Mouse (Mus musculus): ENCODE measurements around the gene Tmem141. TPM values are rescaled to one million over a fixed set of nuclear protein-coding genes. Genes with fewer than 3 reads are reported as not detected.
A peak's percentile ranks its signal among the peaks of the same experiment; 100 is the strongest.

The Tmem141 gene
- total RNA-seq, 1 experiment from 2014 or later = 2.0 TPM

DNA sequence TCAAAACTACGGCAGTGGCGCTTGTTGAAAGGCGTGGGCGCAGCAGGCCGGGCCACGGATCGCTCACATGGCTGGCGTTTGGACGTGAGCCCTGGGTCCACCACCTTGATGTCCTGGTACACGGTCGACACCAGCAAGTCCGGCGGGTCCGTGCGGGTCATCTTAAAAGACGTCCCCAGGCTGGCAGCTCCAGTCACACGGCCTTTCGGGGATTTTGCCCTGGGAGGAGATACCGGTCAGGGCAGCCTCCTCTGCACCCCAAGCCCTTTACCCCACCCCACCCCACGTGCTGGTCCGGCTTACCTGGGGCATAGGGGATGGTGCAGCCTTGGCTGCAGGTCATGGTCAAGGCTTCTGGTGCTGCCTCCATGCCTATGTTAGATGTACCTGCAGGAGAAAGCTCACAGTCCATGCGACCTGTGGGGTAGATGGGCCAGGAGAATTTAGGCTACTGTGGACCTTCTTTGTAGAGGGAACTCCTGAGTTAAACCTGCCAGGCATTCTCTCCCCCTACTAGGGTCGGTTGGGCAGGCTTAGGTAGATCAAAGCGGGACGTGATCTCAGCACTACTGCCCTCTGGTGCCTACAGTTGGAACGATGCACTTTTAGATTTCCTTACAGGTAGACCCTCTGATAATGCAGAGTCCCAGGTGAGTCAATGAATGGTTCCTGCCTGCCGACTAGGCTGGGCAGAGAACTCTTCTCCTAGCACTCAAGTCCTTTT, 41.9 kb downstream of the Tmem141 start:
- peak; percentile 43; the same call in 1 of the 2 replicates for ATAC-seq (ENCODE audit: extremely low read depth, insufficient number of reproducible peaks, low FRiP score, poor library complexity, severe bottlenecking)

DNA sequence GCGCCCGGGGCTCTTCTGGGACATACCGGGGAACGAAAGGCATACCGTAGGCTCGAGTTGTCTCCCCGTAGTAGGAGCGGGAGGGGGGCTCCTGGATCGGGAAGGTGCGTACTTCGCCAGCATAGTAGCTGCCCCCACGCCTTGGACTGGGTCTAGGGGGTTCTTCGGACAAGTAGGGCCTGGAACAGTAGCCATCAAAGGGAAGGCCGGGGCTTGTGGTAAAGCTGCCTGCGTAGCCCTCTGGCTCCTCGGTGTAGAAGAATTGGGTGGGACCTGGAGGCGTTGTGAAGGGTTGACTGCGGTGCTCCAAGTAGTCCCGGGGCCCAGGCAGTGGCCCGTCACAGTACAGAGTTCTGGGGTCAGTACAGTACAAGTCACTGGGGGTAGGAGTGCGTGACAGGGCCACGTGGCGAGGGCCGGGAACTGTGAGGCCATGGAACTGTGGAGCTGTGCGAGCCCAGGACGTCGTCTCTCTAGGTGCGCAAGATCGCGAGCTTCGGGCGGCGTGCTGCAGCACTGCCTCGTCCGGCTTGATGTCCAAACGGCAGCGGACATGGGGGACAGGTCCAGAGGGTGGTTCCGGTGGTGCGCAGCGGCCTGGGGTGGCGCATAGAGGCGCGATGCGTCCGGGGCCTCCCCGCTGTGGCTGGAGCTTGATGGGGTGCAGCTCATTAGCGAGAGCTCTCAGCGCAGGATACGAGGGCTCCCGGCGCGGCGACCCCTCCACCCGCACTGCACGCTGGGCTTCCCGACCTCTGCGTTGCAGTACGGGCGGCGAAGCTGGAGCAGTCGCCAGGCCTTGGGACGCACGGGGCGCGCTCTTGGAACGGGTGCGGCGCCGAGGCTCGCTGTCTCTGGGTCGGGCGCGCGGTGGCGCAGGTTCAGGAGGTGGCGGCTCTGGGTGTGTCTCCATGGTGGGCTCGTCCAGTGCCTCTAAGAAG, 42.7 kb downstream of the Tmem141 start:
- no peak for ATAC-seq (ENCODE audit: extremely low read depth, insufficient number of reproducible peaks, low FRiP score, poor library complexity, severe bottlenecking)

DNA sequence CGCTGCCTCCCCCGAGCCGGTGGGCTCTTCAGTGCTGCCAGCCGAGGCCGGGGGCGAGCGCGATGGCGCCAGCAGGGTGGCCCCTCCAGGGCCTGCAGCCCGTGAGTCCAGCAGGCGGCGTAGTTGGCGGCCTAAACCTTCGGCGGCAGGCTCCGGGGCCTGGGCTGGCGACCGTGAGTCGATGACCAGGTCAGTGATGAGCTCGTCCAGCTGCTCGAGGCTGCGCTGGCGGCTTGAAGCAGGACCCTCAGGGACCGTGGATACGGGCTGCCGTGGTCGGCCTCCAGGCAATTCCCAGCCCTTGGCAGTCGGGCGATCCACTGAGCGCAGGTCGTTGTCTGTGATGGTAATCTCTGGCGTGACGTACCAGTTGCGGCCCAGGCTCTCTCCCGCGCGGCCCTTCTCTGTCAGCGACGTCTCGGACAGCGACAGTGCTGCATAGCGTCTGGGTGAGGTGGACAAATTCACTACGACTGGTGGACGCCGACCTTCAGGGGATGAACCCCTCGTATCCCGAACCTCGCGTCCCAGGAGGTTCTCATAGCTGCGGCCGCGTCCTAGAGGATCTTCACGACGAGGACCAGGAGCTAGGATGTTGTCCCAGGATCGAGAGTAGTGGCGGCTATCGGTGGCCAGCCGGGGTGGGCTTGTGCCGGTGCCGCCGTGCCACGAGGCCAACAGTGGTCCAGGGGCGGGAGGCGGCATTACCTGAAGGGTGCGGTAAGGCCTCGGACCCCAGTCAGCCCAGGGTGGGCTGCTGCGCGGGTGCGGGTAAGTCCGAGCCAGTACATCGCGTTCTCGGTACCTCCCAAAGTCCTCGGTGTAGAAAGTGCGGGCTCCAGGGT, 43.6 kb downstream of the Tmem141 start:
- ATAC-seq (ENCODE audit: extremely low read depth, insufficient number of reproducible peaks, low FRiP score, poor library complexity, severe bottlenecking) = no peak

DNA sequence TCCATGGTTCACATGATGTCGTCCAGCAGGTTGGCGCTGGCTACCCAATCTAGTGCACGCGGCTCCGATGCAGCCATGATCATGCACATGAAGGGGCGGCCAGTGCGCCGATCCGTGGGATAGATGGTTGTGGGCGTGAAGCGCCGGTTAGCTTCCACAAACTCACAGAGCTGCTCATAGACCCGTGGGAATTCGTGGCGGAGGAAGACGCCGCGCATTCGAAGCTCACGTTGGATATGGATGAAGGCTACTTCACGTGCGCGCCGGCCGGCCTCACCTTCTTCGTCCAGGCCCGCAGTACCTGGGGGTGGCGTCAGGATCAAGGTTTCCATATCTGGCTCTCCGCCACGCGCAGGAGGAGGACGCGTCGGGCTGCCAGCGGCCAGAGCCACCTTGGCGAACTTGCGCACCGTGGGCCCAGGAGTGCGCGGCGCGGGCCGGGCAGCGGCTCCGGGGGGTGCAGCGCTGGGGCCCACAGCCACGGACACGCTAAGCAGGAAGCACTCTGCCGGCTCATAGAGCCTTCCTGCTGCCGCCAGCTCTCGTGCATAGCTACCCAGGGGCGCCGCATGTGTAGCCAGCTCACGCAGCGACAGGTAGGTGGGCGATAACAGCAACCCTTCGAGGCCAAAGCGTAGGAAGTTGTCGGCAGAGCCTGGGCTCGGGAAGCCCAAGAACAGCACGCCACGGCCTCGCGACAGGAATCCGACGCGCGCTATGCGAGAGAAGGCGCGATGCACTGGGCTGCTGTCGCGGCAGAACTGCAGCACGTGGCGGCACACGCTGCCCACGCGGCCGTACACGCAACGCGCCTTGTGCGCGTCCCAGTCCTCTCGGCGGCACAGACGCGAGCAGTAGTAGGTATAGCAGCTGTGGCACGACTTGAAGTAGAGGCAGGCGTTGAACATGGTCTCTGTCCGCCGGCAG, 44.6 kb downstream of the Tmem141 start:
- ATAC-seq (ENCODE audit: extremely low read depth, insufficient number of reproducible peaks, low FRiP score, poor library complexity, severe bottlenecking) = no peak

DNA sequence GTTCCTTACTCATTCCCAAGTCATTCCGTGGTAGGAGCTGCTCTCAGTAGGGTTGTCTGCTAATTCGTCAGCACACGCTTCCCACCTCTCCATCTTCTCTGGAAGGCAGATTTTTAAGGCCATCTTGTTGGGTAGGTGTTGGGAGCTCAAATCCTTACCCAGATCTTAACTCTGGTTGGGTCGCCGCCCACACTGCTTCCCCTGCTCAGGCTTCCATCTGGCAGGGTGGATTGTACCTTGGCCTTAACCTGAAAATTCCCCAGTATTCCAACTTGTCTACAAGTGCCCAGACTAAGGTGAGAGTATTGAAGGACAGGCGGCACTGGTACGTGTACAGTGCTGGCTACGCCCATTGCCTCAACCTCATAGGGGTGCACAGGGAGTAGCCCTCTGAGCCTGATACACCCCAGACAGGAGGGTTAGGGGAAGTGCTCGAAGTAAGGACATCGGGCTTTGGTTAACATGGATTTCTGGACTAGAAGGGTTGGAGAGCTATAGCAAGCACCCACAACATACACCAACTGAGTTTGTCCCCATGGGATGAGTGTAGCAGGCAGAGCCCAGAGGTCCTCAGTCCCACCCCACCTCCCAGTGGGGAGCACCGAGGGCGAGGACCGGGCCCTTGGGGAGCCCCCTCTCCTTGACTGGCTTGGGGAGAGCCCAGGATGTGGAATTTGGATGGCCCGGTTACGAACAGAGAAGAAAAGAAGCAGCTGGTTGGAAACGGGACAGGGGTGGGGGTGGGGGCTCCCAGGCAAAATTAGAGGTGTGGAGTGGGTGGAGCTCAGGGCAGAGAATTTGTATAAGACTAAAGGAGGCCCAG, 45.6 kb downstream of the Tmem141 start:
- no peak for ATAC-seq (ENCODE audit: extremely low read depth, insufficient number of reproducible peaks, low FRiP score, poor library complexity, severe bottlenecking)

DNA sequence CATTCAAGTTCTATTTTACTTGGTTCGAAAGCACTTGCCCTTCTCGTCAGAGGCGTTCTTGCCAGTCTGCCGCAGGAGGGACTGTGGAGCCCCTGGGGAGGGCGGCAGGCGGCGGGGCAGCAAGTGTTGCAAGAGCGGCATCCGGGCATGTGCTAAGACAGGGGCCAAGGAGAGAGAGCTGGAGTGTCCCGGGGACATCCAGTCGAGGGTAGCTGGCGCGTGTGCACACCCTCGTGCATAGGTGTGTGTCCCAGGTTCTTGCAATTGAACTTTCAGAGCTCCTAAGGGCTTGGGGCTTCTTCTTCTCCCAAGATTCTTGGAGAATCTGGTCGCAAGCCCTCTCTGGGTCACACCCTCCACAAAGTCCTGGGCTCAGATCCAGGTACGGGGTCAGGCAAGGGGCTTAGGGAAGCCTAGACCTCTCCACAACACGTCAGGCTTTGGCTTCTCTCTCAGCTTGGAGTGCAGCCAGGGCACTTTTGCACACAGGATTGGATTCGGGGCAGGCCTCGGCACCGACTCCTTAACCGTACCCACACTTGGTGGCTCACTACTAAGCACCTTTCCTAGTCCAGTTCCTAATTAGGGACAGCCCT, 46.3 kb downstream of the Tmem141 start:
- no peak for ATAC-seq (ENCODE audit: extremely low read depth, insufficient number of reproducible peaks, low FRiP score, poor library complexity, severe bottlenecking)

DNA sequence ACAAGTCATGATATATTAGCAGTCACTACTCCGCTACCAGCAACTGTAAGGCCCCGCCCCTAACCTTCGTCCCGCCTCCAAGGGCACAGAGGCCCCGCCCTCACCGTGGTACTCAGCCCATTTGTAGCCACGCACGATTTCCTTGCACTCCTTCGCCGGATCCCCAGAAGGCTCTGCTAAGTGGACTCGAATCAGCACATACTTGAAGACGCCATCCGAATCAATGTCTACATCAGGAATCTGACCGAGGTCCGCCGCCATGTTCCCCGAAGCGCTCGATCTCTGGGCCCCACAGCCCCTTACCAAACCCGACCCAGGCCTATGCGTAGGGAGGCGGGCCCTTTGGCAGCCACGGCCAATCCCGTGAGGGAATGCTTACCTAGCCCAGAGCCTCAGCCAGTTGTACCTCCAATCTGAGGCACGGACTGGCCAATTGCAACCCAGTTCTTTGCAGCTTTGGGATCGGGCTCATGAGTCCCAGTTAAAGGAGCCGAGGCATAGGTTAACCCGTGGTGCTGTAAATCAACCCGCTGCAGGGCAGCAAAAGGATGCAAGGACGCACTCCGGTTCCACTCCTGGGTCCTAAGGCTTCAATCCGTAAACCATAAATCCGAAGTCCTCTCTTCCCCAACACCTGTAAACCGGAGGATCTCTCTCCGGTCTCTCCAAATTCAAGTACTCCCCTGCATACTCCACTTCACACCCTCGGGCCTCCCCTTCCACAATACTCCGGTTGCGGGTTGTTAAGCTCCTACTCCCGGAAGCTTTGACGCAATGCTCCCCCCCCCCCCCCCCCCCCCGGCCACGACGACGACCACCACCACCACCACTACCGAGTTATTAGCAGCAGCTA, 47.0 kb downstream of the Tmem141 start, which contains the start of the genes Mamdc4 and Phpt1:
Gene Mamdc4 (minus strand): TSS at position 267 of the 853 bp plus-strand sequence.
Gene Phpt1 (minus strand): TSS at position 646 of the 853 bp plus-strand sequence.
- peak; percentile 87 for ATAC-seq (ENCODE audit: extremely low read depth, insufficient number of reproducible peaks, low FRiP score, poor library complexity, severe bottlenecking)

DNA sequence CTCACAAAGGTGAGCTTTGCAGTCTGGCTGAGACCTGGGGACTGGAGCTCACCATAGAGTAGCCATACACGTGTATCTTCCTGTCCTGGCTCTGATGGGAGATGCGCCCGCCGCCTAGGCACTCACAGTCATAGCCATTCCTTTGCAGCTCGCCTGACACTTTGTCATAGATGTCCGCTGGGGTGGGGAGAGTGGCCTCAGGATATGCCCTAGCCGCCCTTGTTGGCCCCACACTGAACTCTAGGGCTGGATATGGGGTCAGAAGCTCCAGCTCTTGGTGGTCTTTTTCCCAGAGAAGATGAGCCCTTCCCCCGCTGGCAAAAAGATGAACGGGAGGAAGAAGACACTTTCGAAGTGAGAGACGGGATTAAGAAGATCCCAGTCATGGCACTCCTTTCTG, 47.7 kb downstream of the Tmem141 start:
- no peak for ATAC-seq (ENCODE audit: extremely low read depth, insufficient number of reproducible peaks, low FRiP score, poor library complexity, severe bottlenecking)

DNA sequence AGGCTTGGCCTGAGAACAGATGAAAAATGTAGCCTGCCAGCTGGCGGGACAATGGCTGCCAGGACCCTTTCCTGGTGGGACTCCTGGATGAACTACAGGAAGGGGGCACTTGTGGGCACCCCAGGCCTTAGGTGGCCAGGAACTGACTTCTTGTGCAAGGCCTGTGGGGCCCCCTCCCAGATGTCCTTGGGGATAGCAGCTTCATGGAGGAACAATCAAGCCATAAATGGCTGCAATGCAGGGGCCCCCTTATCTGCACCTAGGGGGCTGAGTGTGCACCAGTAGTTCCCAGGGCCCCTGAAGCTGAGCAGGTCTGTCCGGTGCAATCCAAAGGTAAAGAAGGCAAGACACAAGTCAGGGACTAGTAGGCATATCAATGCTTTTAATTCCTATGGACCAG, 48.7 kb downstream of the Tmem141 start:
- no peak for ATAC-seq (ENCODE audit: extremely low read depth, insufficient number of reproducible peaks, low FRiP score, poor library complexity, severe bottlenecking)

DNA sequence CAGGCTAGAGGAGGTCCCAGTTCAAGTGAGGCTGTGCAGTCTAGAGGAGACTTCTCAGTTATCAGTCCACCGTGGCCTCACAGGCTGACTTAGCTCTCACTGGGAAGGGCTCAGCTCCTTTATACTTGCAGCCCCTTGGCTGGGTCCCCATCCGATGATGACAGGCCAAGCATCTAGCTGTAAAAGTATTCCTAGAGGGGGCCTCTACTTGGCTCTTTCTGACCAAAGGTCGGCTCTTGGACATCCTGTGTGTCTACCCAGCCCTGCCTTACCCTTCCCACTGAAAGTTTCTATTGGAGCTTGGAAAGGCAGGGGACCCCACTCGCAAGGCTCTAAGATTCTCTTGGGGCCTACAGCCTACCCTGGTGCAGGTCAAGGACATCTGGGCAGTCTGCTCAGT, 50.6 kb downstream of the Tmem141 start:
- no peak for ATAC-seq (ENCODE audit: extremely low read depth, insufficient number of reproducible peaks, low FRiP score, poor library complexity, severe bottlenecking)

Other genes starting within 250 kb of the Tmem141 start
- gene Sapcd2, start 249.7 kb downstream of the Tmem141 start, total RNA-seq (2017) = not detected in 2 replicates
- not detected in 2 replicates for gene Entpd2, start 226.1 kb downstream of the Tmem141 start, total RNA-seq (2017)
- not detected in 2 replicates for gene Npdc1, start 222.7 kb downstream of the Tmem141 start, total RNA-seq (2017)
- gene Fut7, start 198.7 kb downstream of the Tmem141 start, total RNA-seq (2017) = 4.0 and 4.5 TPM in 2 replicates
- gene Abca2, start 193.3 kb downstream of the Tmem141 start, total RNA-seq (2017) = 15.7 and 21.4 TPM in 2 replicates
- gene Clic3, start 165.2 kb downstream of the Tmem141 start, total RNA-seq (2017) = not detected in 2 replicates
- 38.3 and 54.9 TPM in 2 replicates for gene Paxx, start 160.9 kb downstream of the Tmem141 start, total RNA-seq (2017)
- not detected in 2 replicates for gene Ptgds, start 152.0 kb downstream of the Tmem141 start, total RNA-seq (2017)
- not detected in 2 replicates for gene Lcn12, start 128.1 kb downstream of the Tmem141 start, total RNA-seq (2017)
- gene Fbxw5, start 121.3 kb downstream of the Tmem141 start, total RNA-seq (2017) = 37.1 and 43.1 TPM in 2 replicates
- gene C8g, start 120.3 kb downstream of the Tmem141 start, total RNA-seq (2017) = 0.98 TPM in 1 of 2 replicates, not detected in the other
- 28.1 and 30.4 TPM in 2 replicates for gene Traf2, start 75.1 kb downstream of the Tmem141 start, total RNA-seq (2017)
- 66.3 and 85.4 TPM in 2 replicates for gene Edf1, start 64.2 kb downstream of the Tmem141 start, total RNA-seq (2017)
- 4.5 and 5.4 TPM in 2 replicates for gene Mamdc4, start 47.2 kb downstream of the Tmem141 start, total RNA-seq (2017)
- gene Phpt1, start 46.8 kb downstream of the Tmem141 start, total RNA-seq (2017) = 0.61 and 1.5 TPM in 2 replicates
- gene Ajm1, start 40.2 kb downstream of the Tmem141 start, total RNA-seq (2017) = 0.25 TPM in 1 of 2 replicates, not detected in the other
- gene Rabl6, start 13.5 kb downstream of the Tmem141 start, total RNA-seq (2017) = 44.4 and 65.6 TPM in 2 replicates
- not detected in 2 replicates for gene Ccdc183, start 4.3 kb downstream of the Tmem141 start, total RNA-seq (2017)
- not detected in 2 replicates for gene Fcna, start 6.0 kb upstream of the Tmem141 start, total RNA-seq (2017)
- gene Lcn8, start 31.1 kb upstream of the Tmem141 start, total RNA-seq (2017) = not detected in 2 replicates
- gene Lcn5, start 35.9 kb upstream of the Tmem141 start, total RNA-seq (2017) = not detected in 2 replicates
- not detected in 2 replicates for gene Lcn6, start 54.8 kb upstream of the Tmem141 start, total RNA-seq (2017)
- gene Lcn10, start 60.7 kb upstream of the Tmem141 start, total RNA-seq (2017) = not detected in 2 replicates
- gene Obp2a, start 78.0 kb upstream of the Tmem141 start, total RNA-seq (2017) = not detected in 2 replicates
- 10.3 and 14.4 TPM in 2 replicates for gene Bmyc, start 84.7 kb upstream of the Tmem141 start, total RNA-seq (2017)
- gene Obp2b, start 115.0 kb upstream of the Tmem141 start, total RNA-seq (2017) = not detected in 2 replicates
- gene Lcn3, start 143.6 kb upstream of the Tmem141 start, total RNA-seq (2017) = not detected in 2 replicates
- not detected in 2 replicates for gene Lcn11, start 155.0 kb upstream of the Tmem141 start, total RNA-seq (2017)
- not detected in 2 replicates for gene Gm13539, start 160.3 kb upstream of the Tmem141 start, total RNA-seq (2017)
- not detected in 2 replicates for gene Glt6d1, start 193.8 kb upstream of the Tmem141 start, total RNA-seq (2017)
- gene Lcn9, start 201.1 kb upstream of the Tmem141 start, total RNA-seq (2017) = not detected in 2 replicates
- gene Sohlh1, start 225.2 kb upstream of the Tmem141 start, total RNA-seq (2017) = not detected in 2 replicates
- not detected in 2 replicates for gene Kcnt1, start 241.7 kb upstream of the Tmem141 start, total RNA-seq (2017)